Mouse (Mus musculus): ENCODE results near the gene Msh3. TPM values are rescaled to one million over a fixed set of nuclear protein-coding genes. Genes with fewer than 3 reads are reported as not detected.
A peak's percentile ranks its signal among the peaks of the same experiment; 100 is the strongest.

The Msh3 gene
- polyA plus RNA-seq, 1 experiment = not detected

DNA sequence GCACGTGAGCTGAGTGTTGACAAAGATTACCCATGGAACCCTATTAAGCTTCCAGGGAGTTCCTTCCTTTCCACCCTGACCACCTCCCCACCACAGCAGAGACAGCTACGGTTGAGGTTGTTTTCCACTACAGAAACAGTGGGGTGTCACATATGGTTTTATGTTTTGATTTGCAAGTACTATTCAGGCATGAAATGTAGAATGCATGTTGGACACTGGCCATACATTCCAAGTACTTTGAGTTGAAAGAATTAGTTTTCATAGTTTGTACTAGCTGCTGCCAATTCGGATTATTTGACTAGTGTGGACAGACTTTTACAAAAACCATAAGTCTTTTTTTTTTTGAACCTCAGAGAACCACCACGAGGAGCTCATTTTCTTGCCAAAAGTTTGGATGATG, 10.5 kb upstream of the Msh3 start:
- 68% methylated on average over 4 of the region's 4 CpGs for WGBS
- Histone ChIP-seq H3K4me1 (ENCODE audit: control insufficient read depth, insufficient read depth, low read length) (no peaks in the 10 kb centered on the region), H3K4me3 (ENCODE audit: insufficient read depth, low read depth, low read length) (no peak overlapping the region), H3K27ac (ENCODE audit: insufficient read depth, low read depth, low read length) (no peak overlapping the region)
- no peak for TF ChIP-seq POLR2A (IDR thresholded peaks at IDR 0.05; ENCODE audit: insufficient read depth, low read depth, low read length)
- TF ChIP-seq CTCF (IDR thresholded peaks at IDR 0.05; ENCODE audit: insufficient read depth, low read depth, low read length) = no peak

DNA sequence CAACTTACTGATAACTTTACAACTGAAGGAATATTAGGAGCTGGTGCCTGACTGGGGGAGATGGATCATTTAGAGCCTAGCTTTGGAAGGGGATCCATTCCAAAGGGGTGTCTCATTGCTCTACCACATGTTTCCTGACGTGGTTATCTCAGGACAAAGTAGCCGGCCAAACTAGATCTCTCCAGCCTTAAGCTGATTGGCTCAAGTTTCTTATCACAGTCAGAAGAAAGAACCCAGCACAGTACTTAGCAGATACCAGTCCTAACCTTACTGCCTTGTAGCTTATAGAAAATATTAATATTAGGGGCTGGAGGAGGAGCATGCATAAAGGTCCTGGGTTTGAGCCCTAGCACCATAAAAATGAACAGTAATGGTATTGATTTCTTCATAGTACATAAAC, 6.8 kb upstream of the Msh3 start:
- H3K4me1 ChIP-seq (ENCODE audit: control insufficient read depth, insufficient read depth, low read length) = no peaks in the 10 kb centered on the region
- TF ChIP-seq POLR2A (IDR thresholded peaks at IDR 0.05; ENCODE audit: insufficient read depth, low read depth, low read length) = no peak
- TF ChIP-seq CTCF (IDR thresholded peaks at IDR 0.05; ENCODE audit: insufficient read depth, low read depth, low read length) = no peak
- WGBS = 90% methylated on average over 2 of the region's 2 CpGs
- H3K4me3 ChIP-seq (ENCODE audit: insufficient read depth, low read depth, low read length) = no peak overlapping the region
- no peak overlapping the region for H3K27ac ChIP-seq (ENCODE audit: insufficient read depth, low read depth, low read length)

- TF ChIP-seq CTCF (IDR thresholded peaks at IDR 0.05; ENCODE audit: insufficient read depth, low read depth, low read length) (no peak), POLR2A (IDR thresholded peaks at IDR 0.05; ENCODE audit: insufficient read depth, low read depth, low read length) (no peak)
- 61% methylated on average over 2 of the region's 2 CpGs for WGBS
Observed at GRCm38 (mm10) chr13:92357644-92358043, 2.8 kb upstream of the Msh3 start.

DNA sequence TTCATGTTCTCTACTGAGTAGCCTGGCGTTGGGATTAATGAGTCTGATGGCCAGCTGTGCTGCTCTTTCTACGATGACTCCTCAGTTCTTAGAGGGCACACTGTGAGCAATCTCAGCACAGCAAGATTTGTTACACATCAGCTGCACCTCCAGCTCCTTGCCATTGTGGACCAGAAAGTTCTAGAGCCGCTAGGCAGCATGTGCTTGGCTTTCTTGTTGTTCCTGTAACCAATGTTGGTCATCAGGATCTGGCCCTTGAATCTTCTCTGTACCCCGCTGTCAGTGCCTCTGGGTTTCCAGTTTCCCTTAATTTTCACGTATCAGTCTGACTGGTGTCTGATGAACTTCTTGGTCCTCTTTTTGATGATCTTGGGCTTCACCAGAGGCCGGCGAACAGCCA, 1.6 kb upstream of the Msh3 start:
- no peak overlapping the region for H3K27ac ChIP-seq (ENCODE audit: insufficient read depth, low read depth, low read length)
- no peak for TF ChIP-seq POLR2A (IDR thresholded peaks at IDR 0.05; ENCODE audit: insufficient read depth, low read depth, low read length)
- WGBS = 76% methylated on average over 7 of the region's 7 CpGs

More at GRCm38 (mm10) chr13:92357644-92358043, 2.8 kb upstream of the Msh3 start:
- Histone ChIP-seq H3K4me1 (ENCODE audit: control insufficient read depth, insufficient read depth, low read length) (peaks cover 3% of the 10 kb centered on the region), H3K4me3 (ENCODE audit: insufficient read depth, low read depth, low read length) (no peak overlapping the region), H3K27ac (ENCODE audit: insufficient read depth, low read depth, low read length) (no peak overlapping the region)

DNA sequence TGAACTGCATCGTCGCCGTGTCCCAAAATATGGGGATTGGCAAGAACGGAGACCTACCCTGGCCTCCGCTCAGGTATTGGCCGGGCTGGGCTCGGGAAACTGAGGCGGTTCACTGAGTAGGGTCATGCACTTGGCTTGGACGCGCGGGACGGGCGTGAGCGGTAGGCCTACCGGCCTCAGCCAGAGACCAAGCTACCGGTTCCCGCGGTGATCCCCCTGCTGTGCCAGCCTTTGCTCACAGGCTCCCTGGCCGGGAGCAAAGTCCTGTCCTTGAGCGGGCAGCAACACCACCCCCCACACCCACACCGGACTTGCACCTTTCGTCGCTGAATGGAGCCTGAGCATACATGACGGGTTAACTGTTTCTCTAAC, 455 bp upstream of the Msh3 start:
- Histone ChIP-seq H3K27ac (ENCODE audit: insufficient read depth, low read depth, low read length) (no peak overlapping the region), H3K4me1 (ENCODE audit: control insufficient read depth, insufficient read depth, low read length) (peaks cover 5% of the 10 kb centered on the region), H3K4me3 (ENCODE audit: insufficient read depth, low read depth, low read length) (peak overlapping the region; percentile 86)
- TF ChIP-seq CTCF (IDR thresholded peaks at IDR 0.05; ENCODE audit: insufficient read depth, low read depth, low read length) = no peak
- TF ChIP-seq POLR2A (IDR thresholded peaks at IDR 0.05; ENCODE audit: insufficient read depth, low read depth, low read length) = no peak
- under 1% methylated on average over 24 of the region's 24 CpGs for WGBS

More for the DNA sequence above, 1.6 kb upstream of the Msh3 start:
- peaks cover 5% of the 10 kb centered on the region for H3K4me1 ChIP-seq (ENCODE audit: control insufficient read depth, insufficient read depth, low read length)
- no peak overlapping the region for H3K4me3 ChIP-seq (ENCODE audit: insufficient read depth, low read depth, low read length)

DNA sequence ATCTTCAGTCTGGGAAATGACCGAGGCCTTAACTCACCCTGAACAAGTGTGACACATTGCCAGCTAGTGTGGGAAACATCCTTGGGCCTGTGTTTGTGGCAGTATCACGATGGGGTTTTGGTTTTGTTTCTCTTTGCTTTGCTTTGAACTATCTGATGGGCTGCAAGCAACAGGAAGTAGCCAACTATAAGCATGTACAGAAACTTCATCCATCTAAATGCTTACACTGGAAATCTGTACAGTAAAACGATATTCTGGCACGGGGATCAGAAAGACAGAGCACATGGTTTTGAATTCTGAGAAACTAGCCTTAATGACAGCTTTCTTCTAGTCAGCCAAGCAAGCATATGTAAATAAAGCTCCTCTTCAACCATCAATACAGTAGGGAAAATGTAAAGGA, 847 bp downstream of the Msh3 start:
- no peak for TF ChIP-seq CTCF (IDR thresholded peaks at IDR 0.05; ENCODE audit: insufficient read depth, low read depth, low read length)
- no peak for TF ChIP-seq POLR2A (IDR thresholded peaks at IDR 0.05; ENCODE audit: insufficient read depth, low read depth, low read length)
- Histone ChIP-seq H3K27ac (ENCODE audit: insufficient read depth, low read depth, low read length) (no peak overlapping the region; the same call in 1 of the 2 replicates), H3K4me1 (ENCODE audit: control insufficient read depth, insufficient read depth, low read length) (peaks cover 5% of the 10 kb centered on the region), H3K4me3 (ENCODE audit: insufficient read depth, low read depth, low read length) (peak overlapping the region; percentile 86)
- 4% methylated on average over 4 of the region's 4 CpGs for WGBS

GRCm38 (mm10) chr13:92351100-92351499, 3.7 kb downstream of the Msh3 start:
- Histone ChIP-seq H3K4me1 (ENCODE audit: control insufficient read depth, insufficient read depth, low read length) (peaks cover 5% of the 10 kb centered on the region), H3K27ac (ENCODE audit: insufficient read depth, low read depth, low read length) (no peak overlapping the region), H3K4me3 (ENCODE audit: insufficient read depth, low read depth, low read length) (no peak overlapping the region)
- WGBS = 82% methylated on average over 6 of the region's 6 CpGs
- no peak for TF ChIP-seq CTCF (IDR thresholded peaks at IDR 0.05; ENCODE audit: insufficient read depth, low read depth, low read length)
- TF ChIP-seq POLR2A (IDR thresholded peaks at IDR 0.05; ENCODE audit: insufficient read depth, low read depth, low read length) = no peak

DNA sequence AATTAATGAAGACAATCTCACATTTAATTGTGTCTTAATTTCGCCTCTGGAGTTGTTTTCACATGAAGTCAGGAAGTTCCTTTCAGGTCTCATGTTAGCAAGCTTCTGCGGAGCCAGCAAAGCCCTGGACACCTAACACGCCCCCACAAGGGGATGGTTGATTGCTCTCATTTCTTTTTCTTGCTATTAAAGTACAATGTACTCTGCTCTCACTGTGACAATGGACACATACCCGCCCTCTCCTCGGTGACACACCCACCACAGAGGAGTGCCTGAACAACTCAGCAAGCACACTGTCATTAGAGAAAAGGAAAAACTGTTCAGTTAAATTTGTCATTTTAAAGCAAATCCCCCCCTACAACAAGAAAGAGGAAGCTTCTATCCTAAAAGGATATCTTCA, 8.5 kb downstream of the Msh3 start:
- Histone ChIP-seq H3K4me3 (ENCODE audit: insufficient read depth, low read depth, low read length) (no peak overlapping the region), H3K4me1 (ENCODE audit: control insufficient read depth, insufficient read depth, low read length) (peaks cover 2% of the 10 kb centered on the region; the same call in 1 of the 2 replicates), H3K27ac (ENCODE audit: insufficient read depth, low read depth, low read length) (no peak overlapping the region)
- WGBS = 60% methylated on average over 5 of the region's 5 CpGs
- TF ChIP-seq POLR2A (IDR thresholded peaks at IDR 0.05; ENCODE audit: insufficient read depth, low read depth, low read length) = no peak
- TF ChIP-seq CTCF (IDR thresholded peaks at IDR 0.05; ENCODE audit: insufficient read depth, low read depth, low read length) = no peak

DNA sequence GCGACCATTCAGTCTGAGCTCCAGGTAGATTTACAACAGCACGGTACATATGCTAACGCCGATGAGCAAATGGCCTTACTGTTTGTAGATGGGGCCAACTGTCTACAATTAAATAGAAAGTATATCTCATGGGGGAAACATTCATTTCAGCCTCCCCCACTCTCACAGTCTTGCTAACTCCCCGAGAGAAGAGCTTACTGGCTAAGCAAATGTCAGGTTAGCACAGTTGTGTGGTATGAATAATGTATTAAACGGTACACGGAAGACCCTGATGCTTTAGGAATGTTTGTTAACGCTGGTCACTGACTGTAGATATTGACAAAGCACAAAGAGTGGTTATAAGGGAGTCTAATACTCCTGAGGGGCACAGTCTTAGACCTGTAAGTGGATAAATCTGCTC, 10.8 kb downstream of the Msh3 start:
- H3K4me1 ChIP-seq (ENCODE audit: control insufficient read depth, insufficient read depth, low read length) = peaks cover 2% of the 10 kb centered on the region; the same call in 1 of the 2 replicates
- TF ChIP-seq CTCF (IDR thresholded peaks at IDR 0.05; ENCODE audit: insufficient read depth, low read depth, low read length) (no peak), POLR2A (IDR thresholded peaks at IDR 0.05; ENCODE audit: insufficient read depth, low read depth, low read length) (no peak)
- H3K4me3 ChIP-seq (ENCODE audit: insufficient read depth, low read depth, low read length) = no peak overlapping the region
- WGBS = 96% methylated on average over 8 of the region's 8 CpGs
- no peak overlapping the region for H3K27ac ChIP-seq (ENCODE audit: insufficient read depth, low read depth, low read length)

DNA sequence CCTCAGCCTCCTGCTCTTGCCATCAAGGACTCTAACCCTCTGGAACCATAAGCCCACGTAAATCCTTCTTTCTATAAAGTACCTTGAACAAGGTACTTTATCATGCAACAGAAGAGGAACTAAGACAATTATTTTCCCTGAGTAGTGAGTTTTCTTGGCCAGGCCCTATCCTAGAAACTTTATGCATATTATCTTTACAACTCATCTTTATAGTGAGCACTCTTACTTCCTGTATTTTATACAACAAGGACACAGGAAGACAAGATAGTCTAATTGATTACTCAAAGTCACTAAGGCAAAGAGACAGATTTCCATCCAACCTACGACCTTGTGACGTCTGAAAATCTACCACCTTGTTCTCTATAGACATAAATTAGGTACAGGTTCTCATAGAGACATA, 15.0 kb downstream of the Msh3 start:
- no peak overlapping the region for H3K27ac ChIP-seq (ENCODE audit: insufficient read depth, low read depth, low read length)
- H3K4me3 ChIP-seq (ENCODE audit: insufficient read depth, low read depth, low read length) = no peak overlapping the region
- H3K4me1 ChIP-seq (ENCODE audit: control insufficient read depth, insufficient read depth, low read length) = peaks cover 2% of the 10 kb centered on the region; the same call in 1 of the 2 replicates
- whole genome bisulfite sequencing = 98% methylated on average over 3 of the region's 3 CpGs
- TF ChIP-seq CTCF (IDR thresholded peaks at IDR 0.05; ENCODE audit: insufficient read depth, low read depth, low read length) = no peak
- no peak for TF ChIP-seq POLR2A (IDR thresholded peaks at IDR 0.05; ENCODE audit: insufficient read depth, low read depth, low read length)
